Mouse (Mus musculus) heart, postnatal 0 days (tissue): ENCODE data around the gene Npepps. TPM values are rescaled to one million over a fixed set of nuclear protein-coding genes. Genes with fewer than 3 reads are reported as not detected.
A peak's percentile ranks its signal among the peaks of the same experiment; 100 is the strongest.

Experiments used
- ATAC-seq: fragments of 200-750 bp; cut with Nextera tagmentation; 2 replicates; pipeline ENCODE4 v1.8.0; 2017; ENCODE audit warnings: low read depth, moderate number of reproducible peaks, moderate library complexity; ENCODE audit not compliant: insufficient read depth
- DNase-seq: peaks from one replicate; pipeline ENCODE4 v3.0.0-alpha.2; 2016; ENCODE audit warnings: low spot score
- H3K27ac ChIP-seq: fragments of 300-500 bp; sonication (generic); 2 replicates; pipeline ENCODE4 v1.5.1; 2014; ENCODE audit warnings: low read depth, mild to moderate bottlenecking
- H3K27me3 ChIP-seq: fragments of 300-500 bp; sonication (generic); 2 replicates; pipeline ENCODE4 v1.6.1; 2014; ENCODE audit warnings: low read length, mixed read lengths; ENCODE audit not compliant: control insufficient read depth, insufficient read depth
- H3K36me3 ChIP-seq: fragments of 300-500 bp; sonication (generic); replicated peaks from 2 replicates; pipeline ENCODE4 v1.6.1; 2014; ENCODE audit warnings: low read length, mixed read lengths; ENCODE audit not compliant: control insufficient read depth, insufficient read depth
- H3K4me1 ChIP-seq: fragments of 300-500 bp; sonication (generic); 2 replicates; pipeline ENCODE4 v1.6.1; 2014; ENCODE audit warnings: antibody characterized with exemption; ENCODE audit not compliant: control insufficient read depth, insufficient read depth
- H3K4me2 ChIP-seq: fragments of 300-500 bp; sonication (generic); 2 replicates; pipeline ENCODE4 v1.6.1; 2014; ENCODE audit warnings: low read depth, mild to moderate bottlenecking, low read length, moderate library complexity
- H3K4me3 ChIP-seq: fragments of 300-500 bp; sonication (generic); 2 replicates; pipeline ENCODE4 v1.5.1; 2014; ENCODE audit warnings: low read depth, low read length
- H3K9ac ChIP-seq: fragments of 300-500 bp; sonication (generic); replicated peaks from 2 replicates; pipeline ENCODE4 v1.6.1; 2014; ENCODE audit warnings: low read depth, low read length, mixed read lengths
- H3K9me3 ChIP-seq: fragments of 300-500 bp; sonication (generic); replicated peaks from 2 replicates; pipeline ENCODE4 v1.6.1; 2016; ENCODE audit warnings: low read length; ENCODE audit not compliant: control insufficient read depth
- CTCF ChIP-seq: IDR thresholded peaks from 2 replicates; pipeline ENCODE4 v1.5.1; 2016; ENCODE audit warnings: antibody characterized with exemption, control low read depth, low read depth
- EP300 ChIP-seq: IDR thresholded peaks from 2 replicates; pipeline ENCODE4 v1.6.1; 2016; ENCODE audit warnings: antibody characterized with exemption, low read depth
- WGBS: fragments of 180-500 bp; shearing (Covaris S2); extraction: QIAGEN DNeasy Blood & Tissue Kit; methylation state at CpG from one replicate; pipeline ENCODE4 v1.1.7; 2014; 5-methylcytosine and 5-hydroxymethylcytosine counted together
- polyA plus RNA-seq: library from polyadenylated mRNA; unstranded; fragments of >200 nt; fragmentation: Nextera tagmentation; extraction: Ambion mirVana; gene quantifications from 2 replicates; pipeline ENCODE4 v1.2.1, GENCODE M21; 2015
- total RNA-seq: library from RNA; depleted of rRNA; stranded (reverse); fragments of >200 nt; gene quantifications from 2 replicates; pipeline ENCODE4 v1.2.3, GENCODE M21; 2014; ENCODE audit warnings: low replicate concordance

The Npepps gene
- total and polyA plus RNA-seq, 2 experiments from 2014 or later: 45.8 to 54.8 TPM

DNA sequence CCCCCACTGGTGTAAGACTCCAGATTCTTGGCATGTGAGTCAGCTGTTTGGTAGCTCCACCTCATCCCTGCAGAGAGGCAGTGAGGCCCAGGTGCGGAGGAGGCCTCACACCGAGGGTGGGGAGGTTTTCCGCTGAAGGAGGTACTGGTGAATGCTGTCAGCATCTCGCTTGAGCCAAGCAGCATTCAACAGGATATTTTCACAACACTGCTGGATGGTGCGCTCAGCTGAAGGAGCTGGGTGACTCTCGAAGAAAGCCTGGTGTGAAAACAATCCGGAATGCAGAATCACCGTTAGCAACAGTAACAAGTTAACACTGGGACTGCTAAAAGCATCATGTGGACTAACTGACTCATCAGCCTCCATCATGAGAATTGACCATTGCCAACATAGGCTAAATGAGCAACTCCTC, 73.4 kb downstream of the Npepps start:
- Histone ChIP-seq H3K4me2 (no peak overlapping the region), H3K4me1 (no peaks in the 10 kb centered on the region), H3K27ac (no peak overlapping the region), H3K4me3 (no peak overlapping the region), H3K27me3 (no peaks in the 10 kb centered on the region), H3K9me3 (no peaks in the 10 kb centered on the region), H3K9ac (no peak overlapping the region), H3K36me3 (peaks cover 50% of the 10 kb centered on the region)
- ATAC-seq (no peak), DNase-seq (no peak)
- WGBS: 36% methylated on average over 8 of the region's 8 CpGs
- TF ChIP-seq EP300: no peak
- no peak for TF ChIP-seq CTCF

DNA sequence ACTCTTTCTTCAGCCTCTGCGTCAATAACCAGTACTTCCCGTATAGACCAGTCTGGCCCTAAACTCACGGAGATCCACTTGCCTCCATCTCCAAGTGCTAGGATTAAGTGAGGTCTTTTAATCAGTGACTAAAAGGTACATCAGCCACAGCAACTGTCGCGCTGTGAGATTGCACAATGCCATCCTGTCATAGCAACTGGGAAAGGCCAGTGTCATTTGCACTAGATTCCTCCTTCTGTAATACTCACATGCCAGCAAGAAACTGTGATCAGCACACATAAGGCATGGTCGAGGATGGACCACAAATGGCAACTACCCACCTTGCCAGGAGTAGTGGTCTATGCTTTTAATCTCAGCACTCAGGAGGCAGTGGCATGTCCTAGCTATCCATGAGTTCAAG, 80.9 kb downstream of the Npepps start:
- no peaks in the 10 kb centered on the region for H3K27me3 ChIP-seq
- H3K4me1 ChIP-seq: no peaks in the 10 kb centered on the region
- no peak overlapping the region for H3K4me2 ChIP-seq
- ATAC-seq: no peak
- no peaks in the 10 kb centered on the region for H3K36me3 ChIP-seq
- no peak overlapping the region for H3K27ac ChIP-seq
- TF ChIP-seq EP300 (no peak), CTCF (no peak)
- DNase-seq: no peak
- no peak overlapping the region for H3K4me3 ChIP-seq
- WGBS: 81% methylated on average over 6 of the region's 6 CpGs
- no peaks in the 10 kb centered on the region for H3K9me3 ChIP-seq
- no peak overlapping the region for H3K9ac ChIP-seq

GRCm38 (mm10) chr11:97198601-97199000, 81.8 kb downstream of the Npepps start:
- Histone ChIP-seq H3K4me3 (no peak overlapping the region), H3K27me3 (no peaks in the 10 kb centered on the region), H3K9me3 (no peaks in the 10 kb centered on the region), H3K9ac (no peak overlapping the region), H3K27ac (no peak overlapping the region), H3K36me3 (no peaks in the 10 kb centered on the region), H3K4me2 (no peak overlapping the region), H3K4me1 (no peaks in the 10 kb centered on the region)
- 23% methylated on average over 5 of the region's 5 CpGs for WGBS
- DNase-seq: peak; percentile 26
- no peak for ATAC-seq
- peak; percentile 47 for TF ChIP-seq CTCF
- no peak for TF ChIP-seq EP300

- Histone ChIP-seq H3K4me2 (no peak overlapping the region), H3K9me3 (no peaks in the 10 kb centered on the region), H3K9ac (no peak overlapping the region), H3K4me1 (no peaks in the 10 kb centered on the region), H3K4me3 (no peak overlapping the region), H3K27me3 (no peaks in the 10 kb centered on the region), H3K27ac (no peak overlapping the region), H3K36me3 (no peaks in the 10 kb centered on the region)
- WGBS: 68% methylated on average over 8 of the region's 8 CpGs
- no peak for ATAC-seq
- DNase-seq: no peak
- TF ChIP-seq CTCF: no peak
- no peak for TF ChIP-seq EP300
These were observed 83.4 kb downstream of the Npepps start for GRCm38 (mm10) chr11:97197021-97197420.

GRCm38 (mm10) chr11:97196541-97196940, 83.9 kb downstream of the Npepps start:
- 72% methylated on average over 12 of the region's 12 CpGs for WGBS
- H3K36me3 ChIP-seq: no peaks in the 10 kb centered on the region
- no peaks in the 10 kb centered on the region for H3K4me1 ChIP-seq
- TF ChIP-seq CTCF (no peak), EP300 (no peak)
- H3K27ac ChIP-seq: no peak overlapping the region
- H3K27me3 ChIP-seq: no peaks in the 10 kb centered on the region
- H3K4me3 ChIP-seq: no peak overlapping the region
- H3K9me3 ChIP-seq: no peaks in the 10 kb centered on the region
- DNase-seq (no peak), ATAC-seq (no peak)
- H3K4me2 ChIP-seq: no peak overlapping the region
- H3K9ac ChIP-seq: no peak overlapping the region

DNA sequence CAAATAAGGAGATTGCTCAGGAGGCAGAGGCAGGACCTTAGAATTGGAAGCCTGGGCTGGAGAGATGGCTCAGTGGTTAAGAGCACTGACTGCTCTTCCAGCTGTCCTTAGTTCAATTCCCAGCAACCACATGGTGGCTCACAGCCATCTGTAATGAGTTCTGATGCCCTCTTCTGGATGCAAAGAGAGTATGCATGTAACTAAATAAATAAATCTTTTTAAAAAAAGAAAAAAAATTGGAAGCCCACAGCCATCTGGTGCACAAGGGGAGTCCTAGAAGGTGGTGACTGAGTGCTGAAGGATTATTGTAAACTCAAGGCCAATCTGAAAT, 87.9 kb downstream of the Npepps start:
- ATAC-seq: no peak
- TF ChIP-seq EP300 (no peak), CTCF (no peak)
- Histone ChIP-seq H3K9me3 (no peaks in the 10 kb centered on the region), H3K4me3 (no peak overlapping the region), H3K27me3 (no peaks in the 10 kb centered on the region), H3K4me2 (no peak overlapping the region), H3K4me1 (no peaks in the 10 kb centered on the region), H3K9ac (no peak overlapping the region), H3K27ac (no peak overlapping the region), H3K36me3 (no peaks in the 10 kb centered on the region)
- DNase-seq: no peak
